Mouse (Mus musculus) forebrain, embryonic 14.5 days (tissue): ENCODE results near the gene Smyd2. TPM values are rescaled to one million over a fixed set of nuclear protein-coding genes. Genes with fewer than 3 reads are reported as not detected.

Source experiments
- ATAC-seq: fragments of 200-750 bp; cut with Nextera tagmentation; 2 replicates; pipeline ENCODE4 v1.8.0; 2017; ENCODE audit warnings: mild to moderate bottlenecking, moderate library complexity
- DNase-seq: peaks from one replicate; pipeline ENCODE4 v3.0.0-alpha.2; 2015; ENCODE audit warnings: low spot score
- H3K27ac ChIP-seq: fragments of 300-500 bp; sonication (generic); 2 replicates; pipeline ENCODE4 v1.5.1; 2014; ENCODE audit warnings: low read depth, mild to moderate bottlenecking, control low read depth, low read length, moderate library complexity
- H3K27me3 ChIP-seq: fragments of 300-500 bp; sonication (generic); replicated peaks from 2 replicates; pipeline ENCODE4 v1.6.1; 2014; ENCODE audit warnings: low read length, control low read depth, mixed read lengths; ENCODE audit not compliant: control insufficient read depth, insufficient read depth
- H3K36me3 ChIP-seq: fragments of 300-500 bp; sonication (generic); 2 replicates; pipeline ENCODE4 v1.6.1; 2014; ENCODE audit warnings: low read length, control low read depth; ENCODE audit not compliant: control insufficient read depth, insufficient read depth
- H3K4me1 ChIP-seq: fragments of 300-500 bp; sonication (generic); 2 replicates; pipeline ENCODE4 v1.6.1; 2014; ENCODE audit warnings: antibody characterized with exemption, low read length, control low read depth; ENCODE audit not compliant: control insufficient read depth, insufficient read depth
- H3K4me2 ChIP-seq: fragments of 300-500 bp; sonication (generic); 2 replicates; pipeline ENCODE4 v1.6.1; 2014; ENCODE audit warnings: mild to moderate bottlenecking, control low read depth, low read length
- H3K4me3 ChIP-seq: fragments of 300-500 bp; sonication (generic); 2 replicates; pipeline ENCODE4 v1.5.1; 2014; ENCODE audit warnings: low read depth, low read length, control low read depth
- H3K9ac ChIP-seq: fragments of 300-500 bp; sonication (generic); 2 replicates; pipeline ENCODE4 v1.6.1; 2014; ENCODE audit warnings: mild to moderate bottlenecking, low read length, control low read depth, moderate library complexity
- H3K9me3 ChIP-seq: fragments of 300-500 bp; sonication (generic); replicated peaks from 2 replicates; pipeline ENCODE4 v1.6.1; 2016; ENCODE audit warnings: low read length, control low read depth, mixed read lengths; ENCODE audit not compliant: control insufficient read depth
- WGBS: fragments of 180-500 bp; shearing (Covaris S2); extraction: QIAGEN DNeasy Blood & Tissue Kit; methylation state at CpG from one replicate; pipeline ENCODE4 v1.1.7; 2014; 5-methylcytosine and 5-hydroxymethylcytosine counted together
- polyA plus RNA-seq: library from polyadenylated mRNA; unstranded; fragments of >200 nt; fragmentation: Nextera tagmentation; extraction: Ambion mirVana; gene quantifications from 2 replicates; pipeline ENCODE4 v1.2.1, GENCODE M21; 2014

The Smyd2 gene
- polyA plus RNA-seq, 1 experiment from 2014 or later = 63.9 TPM

- Histone ChIP-seq H3K4me3 (no peak overlapping the region), H3K27me3 (no peaks in the 10 kb centered on the region), H3K9ac (no peak overlapping the region), H3K4me2 (no peak overlapping the region), H3K9me3 (no peaks in the 10 kb centered on the region), H3K4me1 (no peaks in the 10 kb centered on the region), H3K36me3 (no peaks in the 10 kb centered on the region), H3K27ac (no peak overlapping the region)
- WGBS = 77% methylated on average over 6 of the region's 6 CpGs
- ATAC-seq (no peak), DNase-seq (no peak)
These were observed 36.2 kb downstream of the Smyd2 start for GRCm38 (mm10) chr1:189885975-189886374.

- no peaks in the 10 kb centered on the region for H3K27me3 ChIP-seq
- ATAC-seq (no peak), DNase-seq (no peak)
- no peak overlapping the region for H3K4me2 ChIP-seq
- H3K36me3 ChIP-seq = no peaks in the 10 kb centered on the region
- H3K9ac ChIP-seq = no peak overlapping the region
- H3K4me3 ChIP-seq = no peak overlapping the region
- no peak overlapping the region for H3K27ac ChIP-seq
- H3K4me1 ChIP-seq = no peaks in the 10 kb centered on the region
- 67% methylated on average over 13 of the region's 13 CpGs for WGBS
- H3K9me3 ChIP-seq = no peaks in the 10 kb centered on the region
These were observed 37.2 kb downstream of the Smyd2 start for GRCm38 (mm10) chr1:189884951-189885350.

GRCm38 (mm10) chr1:189883531-189884170, 38.5 kb downstream of the Smyd2 start:
- 34% methylated on average over 18 of the region's 18 CpGs for WGBS
- ATAC-seq = no peak

GRCm38 (mm10) chr1:189882886-189883285, 39.3 kb downstream of the Smyd2 start:
- peak; percentile 42 for DNase-seq
- no peaks in the 10 kb centered on the region for H3K27me3 ChIP-seq
- no peak overlapping the region for H3K4me3 ChIP-seq

More at GRCm38 (mm10) chr1:189883531-189884170, 38.5 kb downstream of the Smyd2 start:
- Histone ChIP-seq H3K4me2 (no peak overlapping the region), H3K9me3 (no peaks in the 10 kb centered on the region), H3K4me3 (no peak overlapping the region), H3K27ac (no peak overlapping the region), H3K4me1 (no peaks in the 10 kb centered on the region), H3K9ac (no peak overlapping the region), H3K27me3 (no peaks in the 10 kb centered on the region), H3K36me3 (no peaks in the 10 kb centered on the region)
- DNase-seq = no peak

GRCm38 (mm10) chr1:189880745-189881144, 41.4 kb downstream of the Smyd2 start:
- ATAC-seq (no peak), DNase-seq (no peak)
- H3K9me3 ChIP-seq = no peaks in the 10 kb centered on the region
- H3K4me2 ChIP-seq = no peak overlapping the region
- no peaks in the 10 kb centered on the region for H3K27me3 ChIP-seq
- WGBS = 79% methylated on average over 14 of the region's 14 CpGs
- H3K27ac ChIP-seq = no peak overlapping the region
- H3K4me1 ChIP-seq = no peaks in the 10 kb centered on the region
- no peaks in the 10 kb centered on the region for H3K36me3 ChIP-seq
- H3K9ac ChIP-seq = no peak overlapping the region
- no peak overlapping the region for H3K4me3 ChIP-seq

More at GRCm38 (mm10) chr1:189882886-189883285, 39.3 kb downstream of the Smyd2 start:
- no peak overlapping the region for H3K9ac ChIP-seq
- no peaks in the 10 kb centered on the region for H3K4me1 ChIP-seq
- H3K9me3 ChIP-seq = no peaks in the 10 kb centered on the region
- WGBS = 58% methylated on average over 7 of the region's 7 CpGs
- peak; percentile 24; the same call in 1 of the 2 replicates for ATAC-seq
- no peak overlapping the region for H3K4me2 ChIP-seq
- H3K36me3 ChIP-seq = no peaks in the 10 kb centered on the region
- no peak overlapping the region for H3K27ac ChIP-seq

GRCm38 (mm10) chr1:189879965-189880364, 42.2 kb downstream of the Smyd2 start:
- H3K9me3 ChIP-seq = no peaks in the 10 kb centered on the region
- H3K4me2 ChIP-seq = no peak overlapping the region
- H3K9ac ChIP-seq = no peak overlapping the region
- no peak overlapping the region for H3K4me3 ChIP-seq
- WGBS = 76% methylated on average over 8 of the region's 8 CpGs
- no peaks in the 10 kb centered on the region for H3K36me3 ChIP-seq
- H3K4me1 ChIP-seq = no peaks in the 10 kb centered on the region
- H3K27ac ChIP-seq = no peak overlapping the region
- ATAC-seq (no peak), DNase-seq (no peak)
- H3K27me3 ChIP-seq = no peaks in the 10 kb centered on the region

- Histone ChIP-seq H3K4me3 (no peak overlapping the region), H3K9ac (no peak overlapping the region), H3K27me3 (no peaks in the 10 kb centered on the region), H3K9me3 (no peaks in the 10 kb centered on the region), H3K4me2 (no peak overlapping the region), H3K4me1 (no peaks in the 10 kb centered on the region), H3K27ac (no peak overlapping the region), H3K36me3 (no peaks in the 10 kb centered on the region)
- 64% methylated on average over 2 of the region's 2 CpGs for WGBS
- DNase-seq = no peak
- no peak for ATAC-seq
These were observed 43.0 kb downstream of the Smyd2 start for GRCm38 (mm10) chr1:189879212-189879611.

- Histone ChIP-seq H3K9me3 (no peaks in the 10 kb centered on the region), H3K4me2 (no peak overlapping the region), H3K36me3 (no peaks in the 10 kb centered on the region), H3K4me3 (no peak overlapping the region), H3K9ac (no peak overlapping the region), H3K27me3 (no peaks in the 10 kb centered on the region), H3K4me1 (no peaks in the 10 kb centered on the region), H3K27ac (no peak overlapping the region)
- ATAC-seq (no peak), DNase-seq (no peak)
- 84% methylated on average over 8 of the region's 8 CpGs for WGBS
These were observed 46.0 kb downstream of the Smyd2 start for GRCm38 (mm10) chr1:189876162-189876561.

- WGBS = 40% methylated on average over 6 of the region's 6 CpGs
- Histone ChIP-seq H3K27ac (no peak overlapping the region), H3K4me2 (no peak overlapping the region), H3K36me3 (no peaks in the 10 kb centered on the region), H3K4me1 (no peaks in the 10 kb centered on the region), H3K9ac (no peak overlapping the region), H3K4me3 (no peak overlapping the region), H3K27me3 (no peaks in the 10 kb centered on the region), H3K9me3 (no peaks in the 10 kb centered on the region)
- ATAC-seq (no peak), DNase-seq (no peak)
These were observed 46.7 kb downstream of the Smyd2 start for GRCm38 (mm10) chr1:189875439-189875861.
